Mouse (Mus musculus): ENCODE measurements around the gene Slc10a2. TPM values are rescaled to one million over a fixed set of nuclear protein-coding genes. Genes with fewer than 3 reads are reported as not detected.

Gene Slc10a2
- total RNA-seq (2023), result not detected in 2 replicates

DNA sequence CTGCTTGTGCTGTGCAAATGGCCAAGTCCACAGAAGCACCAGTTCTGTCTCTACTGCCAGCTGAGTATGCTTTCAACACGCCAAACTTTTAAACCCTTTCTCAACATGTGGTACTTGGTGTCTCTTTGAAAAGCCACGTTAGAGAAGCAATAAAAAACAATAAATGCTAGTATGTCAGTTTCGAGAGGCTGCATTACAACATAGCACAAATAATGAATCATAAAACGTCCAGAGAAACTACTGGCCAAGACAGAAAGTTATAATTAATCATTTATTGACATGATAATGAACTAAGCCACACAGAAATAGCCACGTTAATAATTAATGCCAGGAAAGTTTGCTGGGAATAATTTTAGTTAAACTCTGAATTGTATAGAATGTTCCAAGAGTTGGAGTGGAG lies at the start of gene Slc10a2:
Gene Slc10a2 (minus strand): TSS at position 166 of the 400 bp plus-strand sequence.

